Mouse (Mus musculus) heart, embryonic 14.5 days (tissue): Measurements from ENCODE around the gene Gm49027. TPM values are rescaled to one million over a fixed set of nuclear protein-coding genes. Genes with fewer than 3 reads are reported as not detected.

ENCODE experiments used
- ATAC-seq: fragments of 200-750 bp; cut with Nextera tagmentation; 2 replicates; pipeline ENCODE4 v1.8.0; 2017; ENCODE audit warnings: low read depth, moderate TSS enrichment; ENCODE audit not compliant: insufficient number of reproducible peaks, insufficient read depth, low FRiP score
- H3K27ac ChIP-seq, 2 experiments: fragments of 200-500 bp in 1 of 2; fragments of 300-500 bp in 1 of 2; sonication (generic) in 1 of 2; replicated peaks in 1 of 2; 2 replicates each; pipeline ENCODE4 v1.5.1; 2012 to 2014; ENCODE audit warnings: low read depth in 2 of 2, low read length in 2 of 2, control low read depth in 1 of 2, mild to moderate bottlenecking in 1 of 2, mixed read lengths in 1 of 2; ENCODE audit not compliant: control insufficient read depth in 1 of 2, insufficient read depth in 1 of 2
- H3K27me3 ChIP-seq: fragments of 300-500 bp; sonication (generic); 2 replicates; pipeline ENCODE4 v1.6.1; 2014; ENCODE audit warnings: mild to moderate bottlenecking, low read length, control low read depth; ENCODE audit not compliant: control insufficient read depth, insufficient read depth
- H3K36me3 ChIP-seq: fragments of 300-500 bp; sonication (generic); 2 replicates; pipeline ENCODE4 v1.6.1; 2014; ENCODE audit warnings: mild to moderate bottlenecking, control low read depth, low read length, mixed read lengths; ENCODE audit not compliant: control insufficient read depth, insufficient read depth
- H3K4me1 ChIP-seq, 2 experiments: fragments of 200-500 bp in 1 of 2; fragments of 300-500 bp in 1 of 2; sonication (generic) in 1 of 2; 2 replicates each; pipeline ENCODE4 v1.6.1; 2012 to 2014; ENCODE audit warnings: low read length in 2 of 2, control low read depth in 1 of 2, mixed read lengths in 1 of 2; ENCODE audit not compliant: control insufficient read depth in 2 of 2, insufficient read depth in 2 of 2
- H3K4me2 ChIP-seq: fragments of 300-500 bp; sonication (generic); 2 replicates; pipeline ENCODE4 v1.6.1; 2014; ENCODE audit warnings: mild to moderate bottlenecking, low read length
- H3K4me3 ChIP-seq, 2 experiments: fragments of 200-500 bp in 1 of 2; fragments of 300-500 bp in 1 of 2; sonication (generic) in 1 of 2; 2 replicates each; pipeline ENCODE4 v1.5.1; 2012 to 2014; ENCODE audit warnings: low read length in 2 of 2, mild to moderate bottlenecking in 2 of 2, control low read depth in 1 of 2, low read depth in 1 of 2, moderate library complexity in 1 of 2; ENCODE audit not compliant: control insufficient read depth in 1 of 2, insufficient read depth in 1 of 2
- H3K9ac ChIP-seq: fragments of 300-500 bp; sonication (generic); 2 replicates; pipeline ENCODE4 v1.6.1; 2014; ENCODE audit warnings: mild to moderate bottlenecking, low read length
- H3K9me3 ChIP-seq: fragments of 300-500 bp; sonication (generic); 2 replicates; pipeline ENCODE4 v1.6.1; 2016; ENCODE audit warnings: low read length, control low read depth; ENCODE audit not compliant: control insufficient read depth
- WGBS: fragments of 180-500 bp; shearing (Covaris S2); extraction: QIAGEN DNeasy Blood & Tissue Kit; methylation state at CpG from one replicate; pipeline ENCODE4 v1.1.7; 2014; 5-methylcytosine and 5-hydroxymethylcytosine counted together
- polyA plus RNA-seq: library from polyadenylated mRNA; unstranded; fragments of >200 nt; fragmentation: Nextera tagmentation; extraction: Ambion mirVana; gene quantifications from 2 replicates; pipeline ENCODE4 v1.2.1, GENCODE M21; 2014

The Gm49027 gene
- polyA plus RNA-seq, 1 experiment from 2014 or later, result 0.57 TPM

DNA sequence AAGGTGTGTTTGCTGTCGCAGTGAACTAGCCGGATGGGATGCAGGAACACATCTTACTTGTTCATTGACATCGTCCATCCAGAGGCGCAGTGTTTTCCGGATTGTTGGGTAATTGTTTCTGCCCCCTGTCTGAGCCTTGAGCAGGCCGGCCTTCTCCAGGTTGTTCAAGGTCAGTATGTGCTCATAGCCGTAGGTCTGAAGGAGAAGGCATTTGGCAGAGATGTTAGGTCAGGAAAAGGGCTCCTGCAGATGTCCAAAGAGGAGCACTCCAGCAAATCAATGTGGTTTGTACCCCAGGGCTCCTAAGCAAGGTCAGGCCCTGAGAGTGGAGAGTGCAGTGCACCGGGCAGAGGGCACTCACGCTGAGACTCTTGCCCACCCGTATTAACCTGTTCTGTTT lies 8.5 kb upstream of the Gm49027 start:
- 88% methylated on average over 10 of the region's 10 CpGs for WGBS
- no peak overlapping the region; a peak in 1 of 4 replicates for H3K27ac ChIP-seq
- H3K4me1 ChIP-seq, result peaks cover 0 to 3% of the 10 kb centered on the region in 2 experiments; a peak in 1 of 4 replicates
- no peaks in the 10 kb centered on the region for H3K27me3 ChIP-seq
- no peaks in the 10 kb centered on the region for H3K9me3 ChIP-seq
- no peak for ATAC-seq
- no peak overlapping the region for H3K9ac ChIP-seq
- no peak overlapping the region for H3K4me3 ChIP-seq
- H3K4me2 ChIP-seq, result no peak overlapping the region
- peaks cover 82% of the 10 kb centered on the region for H3K36me3 ChIP-seq

DNA sequence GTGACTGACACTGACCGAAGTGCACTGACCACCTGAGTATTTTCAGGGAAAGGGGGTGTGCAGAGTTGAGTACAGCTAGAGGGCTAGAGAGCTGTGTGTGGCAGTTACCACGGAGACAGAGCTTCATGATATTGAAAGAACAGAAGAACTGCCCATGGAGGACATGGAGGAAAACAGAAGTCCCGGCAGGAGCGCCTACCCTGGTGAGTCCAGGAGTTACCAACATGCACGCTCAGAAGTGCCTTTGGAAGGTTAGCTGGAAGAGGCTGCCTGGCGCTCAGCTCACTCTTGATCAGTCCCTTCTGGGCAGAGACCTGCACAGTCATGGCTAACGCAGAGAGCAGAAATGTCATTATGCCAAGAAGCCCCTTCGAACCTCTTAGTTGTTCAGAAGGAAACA lies 4.8 kb upstream of the Gm49027 start:
- ATAC-seq, result no peak
- Histone ChIP-seq H3K4me1 (peaks cover 0 to 3% of the 10 kb centered on the region in 2 experiments; a peak in 1 of 4 replicates), H3K27me3 (no peaks in the 10 kb centered on the region), H3K4me3 (no peak overlapping the region), H3K9me3 (no peaks in the 10 kb centered on the region), H3K27ac (no peak overlapping the region), H3K36me3 (peaks cover 78% of the 10 kb centered on the region), H3K9ac (no peak overlapping the region), H3K4me2 (no peak overlapping the region)
- 83% methylated on average over 8 of the region's 8 CpGs for WGBS

DNA sequence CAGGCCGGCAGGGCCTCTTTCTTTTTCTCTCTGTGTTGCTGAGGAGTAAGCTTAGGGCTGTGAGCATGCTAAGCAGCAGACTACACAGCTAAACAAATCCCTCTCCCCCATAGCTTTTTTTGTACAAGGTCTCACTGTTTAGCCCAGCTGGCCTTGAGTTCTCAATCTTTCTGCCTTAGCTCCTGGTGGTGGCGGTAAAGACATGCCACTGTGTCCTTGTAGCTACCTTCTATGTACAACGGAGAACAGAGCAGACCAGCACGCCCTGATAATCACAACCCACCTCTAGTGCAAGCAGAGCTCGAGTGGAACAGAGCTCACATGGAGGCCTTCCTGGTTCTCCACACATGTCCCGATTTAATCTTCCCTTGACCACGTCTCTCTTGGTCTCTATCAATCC lies 3.4 kb upstream of the Gm49027 start:
- Histone ChIP-seq H3K4me2 (no peak overlapping the region), H3K4me3 (no peak overlapping the region), H3K9me3 (no peaks in the 10 kb centered on the region), H3K4me1 (peaks cover 3 to 5% of the 10 kb centered on the region in 2 experiments; a peak in 2 of 4 replicates), H3K9ac (no peak overlapping the region), H3K36me3 (peaks cover 67% of the 10 kb centered on the region), H3K27ac (no peak overlapping the region), H3K27me3 (no peaks in the 10 kb centered on the region)
- WGBS, result 61% methylated on average over 7 of the region's 7 CpGs
- no peak for ATAC-seq

GRCm38 (mm10) chr5:123525916-123526495 lies 718 bp upstream of the Gm49027 start:
- peaks cover 41% of the 10 kb centered on the region for H3K36me3 ChIP-seq
- H3K4me2 ChIP-seq, result no peak overlapping the region
- no peaks in the 10 kb centered on the region for H3K9me3 ChIP-seq
- peaks cover 3 to 16% of the 10 kb centered on the region in 2 experiments; a peak in 3 of 4 replicates for H3K4me1 ChIP-seq
- H3K27ac ChIP-seq, result no peak overlapping the region
- WGBS, result 86% methylated on average over 9 of the region's 9 CpGs
- no peaks in the 10 kb centered on the region for H3K27me3 ChIP-seq
- no peak overlapping the region for H3K9ac ChIP-seq
- no peak for ATAC-seq
- H3K4me3 ChIP-seq, result no peak overlapping the region

DNA sequence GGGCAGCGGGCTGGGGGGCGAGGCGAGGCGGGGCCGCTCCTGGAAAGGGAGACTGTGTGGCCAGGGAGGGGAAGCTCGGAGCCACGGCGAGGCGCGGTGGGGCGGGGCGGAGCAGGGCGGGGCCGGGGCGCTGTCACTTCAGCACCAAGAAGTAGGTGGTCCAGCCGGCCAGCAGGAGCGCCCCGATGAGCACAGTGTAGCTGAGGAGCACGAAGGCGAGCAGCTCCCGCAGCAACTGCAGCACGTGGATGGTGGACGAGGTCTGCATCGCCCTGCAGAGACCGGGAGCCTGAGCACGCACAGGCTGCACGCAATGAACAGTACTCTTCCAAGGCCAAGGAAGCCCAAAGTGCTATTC lies 916 bp downstream of the Gm49027 start:
- peaks cover 34% of the 10 kb centered on the region for H3K36me3 ChIP-seq
- peaks cover 3 to 16% of the 10 kb centered on the region in 2 experiments; a peak in 3 of 4 replicates for H3K4me1 ChIP-seq
- H3K4me3 ChIP-seq, result peak overlapping the region; percentile 66 to 90
- under 1% methylated on average over 21 of the region's 27 CpGs for WGBS
- H3K27me3 ChIP-seq, result no peaks in the 10 kb centered on the region
- H3K9ac ChIP-seq, result 0 out of 2 replicates have a peak overlapping the region, but pooled peaks have one; percentile 86
- peak overlapping the region; percentile 71 for H3K4me2 ChIP-seq
- no peaks in the 10 kb centered on the region for H3K9me3 ChIP-seq
- ATAC-seq, result peak; percentile 87
- H3K27ac ChIP-seq, result no peak overlapping the region

DNA sequence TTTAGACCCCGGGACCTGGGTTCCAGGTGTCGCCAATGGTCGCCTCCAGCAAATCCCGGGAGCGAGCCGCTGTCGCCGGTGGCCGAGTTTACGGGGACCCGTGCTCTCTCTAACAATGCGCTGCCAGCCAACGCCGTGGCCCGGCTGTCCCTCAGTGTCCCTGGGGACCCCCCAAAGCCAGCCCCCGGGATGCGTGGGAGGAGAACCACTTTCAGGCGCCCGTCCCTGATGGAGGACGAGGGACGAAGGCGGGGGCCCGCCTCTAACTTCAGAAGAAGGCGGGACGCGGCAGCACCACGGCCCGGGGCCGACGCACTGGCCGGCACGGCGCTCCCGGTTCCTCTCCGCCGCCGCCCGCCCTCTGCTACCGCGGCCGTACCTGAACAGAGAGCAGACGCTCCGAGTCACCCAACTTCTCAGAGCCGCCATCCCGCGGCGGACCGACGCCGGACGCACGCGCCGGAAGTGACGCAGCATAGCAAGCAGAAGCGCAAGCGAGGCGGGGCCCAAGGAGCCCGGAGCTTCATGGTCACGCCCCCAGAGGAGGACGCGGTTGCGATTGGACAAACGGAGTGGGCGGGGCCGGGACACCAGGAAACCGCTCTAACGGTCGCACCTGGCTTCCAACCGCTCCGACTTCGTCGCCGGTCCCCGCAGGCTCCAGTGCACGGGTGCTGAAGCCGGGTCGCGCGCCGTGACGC lies 1.4 kb downstream of the Gm49027 start, which contains the start of gene Diablo:
Gene Diablo (minus strand): TSS at position 485 of the 701 bp plus-strand sequence.
- H3K4me3 ChIP-seq, result peak within 1 kb of the TSS; percentile 66 to 90
- ATAC-seq, result peak; percentile 97
- peaks cover 3 to 16% of the 10 kb centered on the region in 2 experiments; a peak in 3 of 4 replicates for H3K4me1 ChIP-seq
- under 1% methylated on average over 82 of the region's 82 CpGs for WGBS
- H3K4me2 ChIP-seq, result peak within 1 kb of the TSS; percentile 71
- no peaks in the 10 kb centered on the region for H3K27me3 ChIP-seq
- H3K27ac ChIP-seq, result peak within 1 kb of the TSS in 1 of 2 experiments; percentile 56; a peak in 1 of 4 replicates
- no peaks in the 10 kb centered on the region for H3K9me3 ChIP-seq
- H3K36me3 ChIP-seq, result peaks cover 35% of the 10 kb centered on the region
- peak within 1 kb of the TSS; percentile 86 for H3K9ac ChIP-seq

GRCm38 (mm10) chr5:123522166-123522565 lies 3.1 kb downstream of the Gm49027 start:
- Histone ChIP-seq H3K9ac (no peak overlapping the region), H3K27ac (no peak overlapping the region), H3K36me3 (peaks cover 37% of the 10 kb centered on the region), H3K4me2 (no peak overlapping the region), H3K9me3 (no peaks in the 10 kb centered on the region), H3K4me3 (no peak overlapping the region), H3K4me1 (peaks cover 3 to 16% of the 10 kb centered on the region in 2 experiments; a peak in 3 of 4 replicates), H3K27me3 (no peaks in the 10 kb centered on the region)
- ATAC-seq, result no peak
- WGBS, result 64% methylated on average over 1 of the region's 1 CpGs
